Mouse (Mus musculus) C3H10T1/2 (cell line): ENCODE results near the gene Ugt1a10. TPM values are rescaled to one million over a fixed set of nuclear protein-coding genes. Genes with fewer than 3 reads are reported as not detected.

Experiments used
- polyA plus RNA-seq, 2 experiments: library from polyadenylated mRNA; unstranded; fragments of >200 nt; fragmentation: generic; extraction: Trizol; gene quantifications; one replicate each; pipeline ENCODE4 v1.2.1; 2012; ENCODE audit warnings: missing spikeins in 2 of 2

Gene Ugt1a10
- not detected for polyA plus RNA-seq

DNA sequence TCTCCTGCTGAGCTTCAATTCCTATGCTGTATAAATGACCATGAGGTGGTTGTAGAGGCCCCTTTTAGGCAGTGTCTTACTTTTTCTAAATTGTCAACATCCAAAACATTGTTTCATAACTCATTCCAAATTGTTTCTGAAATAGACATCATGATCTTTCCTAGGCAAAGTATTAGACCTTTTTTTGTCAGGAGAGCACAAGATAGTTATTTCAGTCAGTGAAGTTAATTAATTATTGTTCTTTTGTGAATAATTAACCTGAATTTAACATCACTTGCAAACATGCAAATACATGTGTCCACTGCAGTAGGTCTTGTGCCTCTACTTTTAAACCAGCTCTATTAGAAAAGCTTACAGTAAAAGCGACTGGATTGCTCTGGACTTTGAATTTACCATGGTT, at the start of gene Ugt1a10:
TSS of gene Ugt1a10 (plus strand) at position 301 of the 400 bp plus-strand sequence.

DNA sequence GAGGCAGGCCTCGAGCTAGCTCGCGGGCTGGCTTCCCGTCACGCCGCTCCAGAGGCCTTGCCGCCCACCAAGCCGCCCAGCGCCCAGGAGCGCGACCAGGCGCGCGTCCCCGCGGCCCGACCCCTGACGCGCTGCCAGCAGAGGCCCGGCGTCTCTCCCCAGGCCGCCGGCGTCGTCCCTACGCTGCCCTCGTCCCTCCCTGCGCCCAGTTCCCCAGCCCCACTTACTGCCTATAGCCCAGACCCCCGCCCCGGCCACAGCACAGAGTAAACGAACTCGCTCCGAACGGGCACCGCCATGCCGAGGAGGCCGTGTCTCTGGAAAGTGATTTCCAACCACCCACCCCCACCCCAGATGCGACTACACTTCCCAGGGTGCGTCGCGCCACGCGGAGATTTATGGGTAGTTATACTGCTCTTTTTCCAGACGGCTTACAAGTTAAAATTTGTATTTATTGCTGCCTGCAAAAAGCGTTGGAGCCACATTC, 46.9 kb upstream of the Ugt1a10 start, which contains the start of gene Usp40:
TSS of gene Usp40 (minus strand) at position 341 of the 487 bp plus-strand sequence.

DNA sequence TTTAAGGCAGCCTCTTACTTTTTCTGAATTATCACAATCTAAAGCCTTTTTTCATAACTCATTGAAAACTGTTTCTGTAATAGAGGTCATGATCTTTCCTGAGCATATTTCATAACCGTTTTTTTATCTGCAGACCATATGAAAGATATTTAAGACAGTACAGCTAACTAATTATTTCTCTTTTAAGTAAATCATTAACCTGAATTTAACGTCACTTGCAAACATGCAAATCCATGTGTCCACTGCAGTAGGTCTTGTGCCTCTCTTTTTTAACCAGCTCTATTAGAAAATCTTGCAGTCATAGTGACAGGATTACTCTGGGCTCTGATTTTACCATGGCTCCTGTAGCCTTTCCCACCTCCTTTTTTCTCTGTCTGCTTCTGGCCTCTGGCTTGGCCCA, 15.3 kb downstream of the Ugt1a10 start, which contains the start of gene Ugt1a9:
TSS of gene Ugt1a9 (plus strand) at position 306 of the 400 bp plus-strand sequence.

DNA sequence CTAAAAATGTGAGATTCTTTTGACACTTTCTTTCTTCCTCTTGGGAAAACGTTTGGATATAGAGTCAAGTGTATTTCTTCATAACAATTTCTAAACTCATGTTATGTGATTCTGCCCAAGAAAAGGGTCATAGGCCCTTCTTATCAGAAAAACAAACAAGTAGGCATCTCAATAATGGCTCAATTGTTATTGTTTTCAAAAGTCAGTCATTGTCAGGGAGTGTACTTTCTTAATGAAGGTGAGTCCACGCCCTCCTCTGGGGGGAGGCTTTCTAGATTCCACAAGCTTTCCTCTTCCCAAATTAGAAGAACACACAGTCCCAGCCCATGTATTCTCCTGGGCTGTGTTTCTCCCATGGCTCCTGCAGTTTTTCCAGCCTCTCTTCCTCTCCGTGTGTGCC, 32.3 kb downstream of the Ugt1a10 start, which contains the start of gene Ugt1a8:
TSS of gene Ugt1a8 (plus strand) at position 301 of the 400 bp plus-strand sequence.

DNA sequence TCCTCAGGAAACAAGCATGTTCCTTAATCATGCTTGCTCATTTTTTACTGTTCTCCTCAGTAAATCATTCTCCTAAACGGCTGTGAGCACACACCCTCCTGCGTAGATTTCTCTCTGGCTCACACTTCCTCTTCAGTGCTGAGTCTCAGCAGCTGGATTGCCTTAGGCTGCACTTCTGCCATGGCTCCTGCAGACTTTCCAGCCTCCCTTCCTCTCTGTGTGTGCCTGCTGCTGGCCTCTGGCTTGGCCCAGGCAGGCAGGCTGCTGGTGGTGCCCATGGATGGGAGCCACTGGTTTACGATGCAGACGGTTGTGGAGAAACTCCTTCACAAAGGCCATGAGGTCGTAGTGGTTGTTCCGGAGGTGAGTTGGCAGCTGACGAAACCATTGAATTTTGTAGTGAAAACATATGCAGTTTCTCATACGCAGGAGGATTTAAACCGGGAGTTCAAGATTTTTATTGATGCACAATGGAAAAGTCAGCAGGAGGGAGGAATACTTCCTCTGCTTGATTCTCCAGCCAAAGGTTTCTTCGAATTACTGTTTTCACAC, 39.8 kb downstream of the Ugt1a10 start, which contains the start of gene Ugt1a7c:
TSS of gene Ugt1a7c (plus strand) at position 122 of the 552 bp plus-strand sequence.

DNA sequence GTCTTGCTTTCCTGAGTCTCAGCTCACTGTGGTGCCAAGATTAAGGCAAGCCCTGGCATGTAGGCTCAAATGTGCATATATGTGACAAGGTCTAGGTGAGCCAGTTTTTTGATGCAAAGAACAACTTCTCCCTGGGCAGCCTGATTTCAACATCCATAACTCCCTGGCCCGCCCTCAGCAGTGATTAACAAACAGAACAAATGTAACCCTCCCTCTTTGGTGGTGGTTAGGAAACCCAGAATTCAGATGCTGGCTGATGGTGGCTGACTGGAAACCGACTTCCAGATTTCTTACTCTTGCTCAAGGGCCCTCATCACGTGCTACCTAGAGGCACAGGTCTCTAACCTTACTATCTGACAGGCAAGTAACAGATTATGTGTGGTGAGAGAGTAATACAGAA, 47.8 kb downstream of the Ugt1a10 start, which contains the start of gene Ugt1a6b:
TSS of gene Ugt1a6b (plus strand) at position 234 of the 400 bp plus-strand sequence.

GRCm38 (mm10) chr1:88134457-88135011, 79.3 kb downstream of the Ugt1a10 start, which contains the start of gene Ugt1a6a:
Ugt1a6a (plus strand) TSS chr1:88134809.

DNA sequence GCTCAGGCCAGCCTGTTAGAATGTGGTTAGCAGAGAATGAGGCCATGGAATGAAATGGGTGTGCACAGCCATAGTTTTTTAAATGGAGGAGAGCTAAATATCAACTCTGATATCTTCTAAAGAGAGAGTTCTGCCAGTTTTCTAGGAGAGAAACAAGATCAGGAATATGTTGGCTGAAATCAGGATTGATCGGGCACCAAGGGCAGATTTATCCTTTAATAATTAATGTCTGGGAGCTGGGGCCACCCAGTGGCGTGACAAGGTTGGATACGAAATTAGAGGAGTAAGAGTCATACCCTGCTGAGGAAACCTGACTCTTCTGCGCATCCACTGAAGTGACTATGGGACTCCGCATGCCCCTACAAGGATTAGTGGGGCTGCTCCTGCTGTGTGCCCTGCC, 110.5 kb downstream of the Ugt1a10 start, which contains the start of gene Ugt1a5:
TSS of gene Ugt1a5 (plus strand) at position 302 of the 400 bp plus-strand sequence.

GRCm38 (mm10) chr1:88200456-88200855, 145.3 kb downstream of the Ugt1a10 start, which contains the start of gene Ugt1a2:
Ugt1a2 (plus strand) TSS chr1:88200601.

DNA sequence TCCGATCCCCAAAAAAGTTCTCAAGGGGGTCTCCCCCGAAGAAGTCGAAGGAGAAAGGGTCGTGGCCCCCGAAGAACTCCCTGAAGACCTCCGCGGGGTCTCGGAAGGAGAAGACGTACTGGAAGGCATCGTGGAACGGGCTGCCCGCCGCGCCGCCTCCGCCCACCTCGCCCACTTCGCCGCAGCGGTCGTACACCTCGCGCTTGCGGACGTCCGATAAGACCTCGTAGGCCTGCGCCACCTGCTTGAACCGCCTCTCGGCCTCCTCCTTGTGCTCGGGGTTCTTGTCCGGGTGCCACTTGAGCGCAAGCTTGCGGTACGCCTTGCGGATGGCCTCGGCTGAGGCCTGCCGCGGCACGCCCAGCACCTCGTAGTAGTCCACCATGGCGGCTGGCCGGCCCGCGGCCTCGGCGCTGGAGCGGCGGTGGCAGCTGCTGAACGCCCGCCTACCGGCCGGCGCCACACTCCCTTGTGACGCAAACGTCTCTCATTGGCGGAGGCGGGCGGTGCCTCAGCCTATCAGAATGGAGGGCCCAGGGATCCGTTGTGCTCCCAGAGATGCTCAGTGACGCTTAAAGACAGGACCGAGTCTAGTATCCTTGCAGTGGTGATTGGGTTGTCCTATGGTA, 150.2 kb downstream of the Ugt1a10 start, which contains the start of gene Dnajb3:
TSS of gene Dnajb3 (minus strand) at position 489 of the 629 bp plus-strand sequence.

GRCm38 (mm10) chr1:88211812-88212211, 156.6 kb downstream of the Ugt1a10 start, which contains the start of gene Ugt1a1:
Ugt1a1 (plus strand) TSS chr1:88211959.

DNA sequence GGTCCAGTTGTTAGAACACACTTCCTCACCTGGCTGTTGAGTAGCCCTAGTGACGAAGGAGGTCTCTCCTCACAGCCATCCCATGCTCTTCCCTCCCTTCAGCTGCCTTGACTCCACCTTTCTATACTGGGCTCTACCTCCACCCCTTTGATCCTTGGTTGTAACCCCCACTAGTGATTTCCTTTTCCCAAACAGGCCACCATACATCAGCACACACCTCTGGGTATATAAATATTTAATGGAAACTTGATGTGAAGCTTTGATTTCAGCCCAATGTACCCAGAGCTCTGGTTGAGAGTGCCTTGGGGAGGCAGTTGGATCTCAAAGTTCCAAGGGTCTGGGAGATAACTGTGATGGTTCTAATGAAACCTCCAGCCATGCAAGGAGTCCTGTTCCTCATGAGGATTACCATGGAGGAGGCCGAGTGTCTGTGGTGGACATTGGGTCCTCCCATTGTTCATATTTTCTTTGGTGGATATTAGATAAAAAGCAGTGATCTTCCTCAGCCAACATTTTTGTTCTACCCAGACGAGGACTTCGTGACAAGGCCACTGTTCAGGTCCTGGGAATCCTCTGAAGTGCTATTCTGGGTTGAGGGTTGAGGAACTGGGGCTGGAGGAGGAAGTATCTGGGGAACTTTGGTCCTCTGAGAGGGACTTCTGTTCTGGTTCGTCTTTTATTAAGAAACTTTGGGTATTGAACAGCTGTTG, 171.6 kb downstream of the Ugt1a10 start, which contains the start of gene Mroh2a:
TSS of gene Mroh2a (plus strand) at position 317 of the 710 bp plus-strand sequence.

Other genes starting within 250 kb of the Ugt1a10 start
- 10 to 100 TPM in 1 of 2 experiments, 1 to 10 TPM in 1; 6.0 to 14.2 TPM for gene Dgkd, start 202.1 kb upstream of the Ugt1a10 start, polyA plus RNA-seq
- 10 to 100 TPM in 1 of 2 experiments, under 1 TPM in 1; 0.91 to 11.6 TPM for gene Usp40, start 46.8 kb upstream of the Ugt1a10 start, polyA plus RNA-seq
- not detected for gene Ugt1a9, start 15.4 kb downstream of the Ugt1a10 start, polyA plus RNA-seq
- not detected for gene Ugt1a8, start 32.4 kb downstream of the Ugt1a10 start, polyA plus RNA-seq
- gene Ugt1a7c, start 39.7 kb downstream of the Ugt1a10 start, polyA plus RNA-seq, result 1 to 10 TPM in 1 of 2 experiments, under 1 TPM in 1; 0.27 to 3.9 TPM
- gene Ugt1a6b, start 47.9 kb downstream of the Ugt1a10 start, polyA plus RNA-seq, result under 1 TPM; 0.18 to 0.72 TPM
- 10 to 100 TPM in 1 of 2 experiments, 1 to 10 TPM in 1; 2.7 to 52.2 TPM for gene Ugt1a6a, start 79.4 kb downstream of the Ugt1a10 start, polyA plus RNA-seq
- gene Ugt1a5, start 110.6 kb downstream of the Ugt1a10 start, polyA plus RNA-seq, result under 1 TPM; 0.02 to 0.32 TPM
- gene Ugt1a2, start 145.2 kb downstream of the Ugt1a10 start, polyA plus RNA-seq, result under 1 TPM; 0.04 to 0.21 TPM
- gene Dnajb3, start 150.4 kb downstream of the Ugt1a10 start, polyA plus RNA-seq, result under 1 TPM in 1 of 2 experiments, not detected in 1; 0.08 TPM
- gene Ugt1a1, start 156.6 kb downstream of the Ugt1a10 start, polyA plus RNA-seq, result under 1 TPM in 1 of 2 experiments, not detected in 1; 0.15 TPM
- gene Mroh2a, start 171.6 kb downstream of the Ugt1a10 start, polyA plus RNA-seq, result 1 to 10 TPM in 1 of 2 experiments, under 1 TPM in 1; 0.15 to 1.0 TPM
- gene Hjurp, start 222.2 kb downstream of the Ugt1a10 start, polyA plus RNA-seq, result 10 to 100 TPM; 14.5 to 62.3 TPM
- not detected for gene Trpm8, start 222.3 kb downstream of the Ugt1a10 start, polyA plus RNA-seq